Mouse (Mus musculus) brain, embryonic 14.5 days (tissue): ENCODE measurements at regions not wholly inside any gene's neighbourhood (a gene's known extent, or its start where the extent isn't known, plus 50 kb on each side); places are given as distances from the start of the nearest gene placed in this dataset.

Source experiments
- CTCF ChIP-seq: fragments of 200-500 bp; IDR thresholded peaks from 2 replicates; pipeline ENCODE4 v1.5.1; 2012; ENCODE audit warnings: inconsistent platforms, mild to moderate bottlenecking, moderate library complexity, borderline replicate concordance; ENCODE audit not compliant: insufficient read depth, insufficient read length; ENCODE audit errors: extremely low read depth
- POLR2A ChIP-seq: fragments of 200-500 bp; IDR thresholded peaks from 2 replicates; pipeline ENCODE4 v1.6.1; 2012; ENCODE audit warnings: mild to moderate bottlenecking, inconsistent platforms, borderline replicate concordance; ENCODE audit not compliant: poor library complexity, insufficient read depth, insufficient read length, severe bottlenecking; ENCODE audit errors: extremely low read depth

- TF ChIP-seq CTCF: no peak
- no peak for TF ChIP-seq POLR2A
Observed at GRCm38 (mm10) chr8:12175496-12175895, 103.1 kb upstream of the A230072I06Rik start.
